Mouse (Mus musculus): ENCODE results near the gene B430305J03Rik.

The B430305J03Rik gene

GRCm38 (mm10) chr3:61365779-61366373 lies at the start of gene B430305J03Rik:
B430305J03Rik (minus strand) TSS chr3:61365951.
- in situ Hi-C loops (cut with MboI): no loop called here

DNA sequence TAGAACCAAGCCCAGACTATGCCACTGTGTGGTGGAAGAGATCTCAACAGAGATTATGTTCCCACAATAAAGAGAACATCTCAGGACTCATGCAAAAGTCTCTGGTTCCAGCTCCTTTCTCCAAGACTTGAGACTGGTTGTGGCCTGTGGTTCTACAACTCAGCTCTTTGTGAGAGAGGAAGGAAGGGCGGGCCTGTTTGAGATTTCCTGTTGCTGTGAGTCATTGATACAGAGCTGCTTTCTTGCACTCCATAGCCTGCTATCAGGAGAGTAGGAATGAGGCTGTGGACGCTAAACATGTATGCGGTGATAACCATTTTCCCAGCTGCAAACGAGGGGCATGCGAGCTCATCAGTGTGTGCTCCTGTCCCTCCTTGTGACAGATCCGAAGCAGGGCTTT lies 43.9 kb upstream of the B430305J03Rik start:
- in situ Hi-C loops (cut with MboI): no loop called here

DNA sequence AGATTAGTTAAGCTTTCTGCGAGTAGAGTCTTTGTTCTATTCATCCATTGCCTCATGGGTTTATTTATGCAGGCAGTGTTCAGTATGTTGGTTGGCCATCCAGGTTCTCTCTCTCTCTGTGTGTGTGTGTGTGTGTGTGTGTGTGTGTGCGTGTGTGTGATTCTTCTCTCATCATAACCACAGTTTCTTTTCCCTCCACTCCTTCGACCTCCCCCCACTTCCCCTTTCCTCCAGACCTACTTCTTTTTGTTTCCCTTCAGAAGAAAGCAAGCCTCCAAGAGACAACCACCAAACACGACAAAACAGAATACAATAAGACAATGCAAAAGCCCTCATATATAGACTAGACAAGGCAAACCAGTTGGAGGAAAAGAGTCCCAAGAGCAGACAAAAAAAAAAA lies 41.2 kb upstream of the B430305J03Rik start:
- in situ Hi-C loops (cut with MboI): no loop called here

DNA sequence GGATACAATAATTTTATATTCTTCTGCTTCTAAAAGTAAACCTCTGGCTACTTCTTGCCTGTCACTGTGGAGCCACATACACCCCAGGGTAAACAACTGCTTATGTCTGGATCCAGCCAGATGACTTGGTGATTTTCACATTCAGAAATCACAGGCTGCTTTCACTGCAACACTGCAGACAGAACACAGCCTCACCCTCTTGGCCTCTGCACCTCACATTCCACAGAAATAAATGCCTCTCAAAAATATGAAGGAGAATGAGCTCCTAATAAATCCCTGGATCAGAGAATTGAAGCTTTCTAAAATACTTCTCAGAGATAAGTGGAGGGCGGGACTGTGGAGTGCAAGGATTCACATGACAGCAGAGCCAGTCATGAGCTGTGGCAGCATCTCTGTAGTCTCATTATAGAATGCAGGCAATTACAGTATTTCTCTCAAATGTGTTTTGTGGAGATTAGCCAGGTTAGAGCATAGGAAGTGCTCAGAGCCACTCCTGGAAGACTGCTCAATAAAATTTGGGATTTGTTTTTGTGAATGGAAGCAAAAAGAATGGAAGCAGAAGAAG lies 35.2 kb upstream of the B430305J03Rik start:
- in situ Hi-C loops (cut with MboI): no loop called here

- in situ Hi-C loops (cut with MboI): no loop called here
Observed at GRCm38 (mm10) chr3:61396728-61397127, 31.0 kb upstream of the B430305J03Rik start.

DNA sequence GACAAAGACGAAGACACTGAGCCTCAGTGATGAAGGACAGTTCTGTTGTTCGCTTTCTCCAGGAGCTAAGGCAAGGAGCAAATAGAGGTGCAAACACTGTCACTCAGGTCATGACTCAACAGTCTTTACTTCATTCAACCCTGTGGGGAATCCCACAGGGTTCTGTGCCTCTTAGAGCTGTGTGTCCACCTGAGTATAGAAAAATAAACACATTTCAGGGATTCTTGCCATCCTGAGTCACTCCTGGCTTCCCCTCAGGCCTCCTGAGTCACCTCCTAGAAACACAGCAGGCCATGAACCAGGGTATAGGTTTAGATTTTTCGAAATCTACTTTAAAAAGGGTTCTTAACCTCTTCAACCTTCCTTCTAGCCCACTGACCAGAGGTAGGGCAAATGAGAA lies 29.6 kb upstream of the B430305J03Rik start:
- in situ Hi-C loops (cut with MboI): no loop called here

- in situ Hi-C loops (cut with MboI): no loop called here
Observed at GRCm38 (mm10) chr3:61393520-61393919, 27.8 kb upstream of the B430305J03Rik start.

DNA sequence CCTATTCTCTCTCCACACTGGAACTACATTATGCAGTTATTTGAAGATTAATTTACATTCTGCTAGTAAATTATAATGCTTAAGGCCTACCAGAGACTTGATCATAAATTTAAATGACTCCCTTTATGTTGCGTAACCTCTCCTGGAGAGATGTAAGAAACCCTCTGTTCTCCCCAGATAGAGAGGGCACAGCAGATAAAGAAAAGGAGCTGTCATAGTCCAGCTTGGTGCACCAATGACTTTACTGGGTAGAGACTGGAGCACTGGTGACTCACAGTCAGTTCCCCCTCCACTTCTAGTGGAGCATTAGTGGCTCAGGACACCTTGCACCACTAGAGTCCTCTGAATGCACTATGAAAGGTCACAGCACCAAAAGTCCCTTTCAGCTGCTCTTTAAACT lies 27.1 kb upstream of the B430305J03Rik start:
- in situ Hi-C loops (cut with MboI): no loop called here

DNA sequence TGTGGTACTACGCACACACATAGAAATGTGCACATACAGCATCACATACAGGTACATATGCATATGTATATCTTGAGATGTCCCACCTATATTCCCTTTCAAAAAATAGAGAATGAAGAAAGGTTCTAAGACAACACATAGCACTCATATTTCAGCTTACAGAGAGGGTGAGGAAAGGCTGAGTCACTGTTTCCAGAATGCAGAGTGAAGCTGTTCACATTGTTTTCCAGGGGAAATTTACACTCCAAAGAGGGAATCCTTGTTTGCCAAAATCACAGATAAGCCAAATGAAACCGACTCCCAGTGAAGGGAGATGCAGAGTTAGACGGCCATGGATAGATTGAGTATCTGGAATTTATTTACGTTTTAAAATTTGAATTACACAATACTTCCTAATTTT lies 25.8 kb upstream of the B430305J03Rik start:
- in situ Hi-C loops (cut with MboI): no loop called here

DNA sequence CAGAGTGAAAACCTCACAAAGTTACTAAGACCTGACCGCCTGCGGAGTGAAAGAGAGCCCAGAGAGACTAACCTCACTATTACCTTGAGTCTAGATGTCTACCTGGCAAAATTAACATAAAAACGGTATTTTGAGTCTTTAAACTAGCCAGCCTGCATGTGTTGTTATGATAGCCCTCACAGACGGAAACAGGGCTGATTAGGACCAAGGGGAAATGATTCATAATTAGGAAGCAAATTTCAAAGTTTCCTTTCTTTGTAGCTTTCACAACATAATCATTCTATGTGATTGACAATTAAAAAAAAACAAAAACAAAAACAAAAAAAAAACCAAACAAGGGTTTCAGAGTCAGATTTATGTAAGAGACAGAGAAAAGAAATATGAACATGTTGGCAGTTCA lies 20.6 kb upstream of the B430305J03Rik start:
- in situ Hi-C loops (cut with MboI): no loop called here

DNA sequence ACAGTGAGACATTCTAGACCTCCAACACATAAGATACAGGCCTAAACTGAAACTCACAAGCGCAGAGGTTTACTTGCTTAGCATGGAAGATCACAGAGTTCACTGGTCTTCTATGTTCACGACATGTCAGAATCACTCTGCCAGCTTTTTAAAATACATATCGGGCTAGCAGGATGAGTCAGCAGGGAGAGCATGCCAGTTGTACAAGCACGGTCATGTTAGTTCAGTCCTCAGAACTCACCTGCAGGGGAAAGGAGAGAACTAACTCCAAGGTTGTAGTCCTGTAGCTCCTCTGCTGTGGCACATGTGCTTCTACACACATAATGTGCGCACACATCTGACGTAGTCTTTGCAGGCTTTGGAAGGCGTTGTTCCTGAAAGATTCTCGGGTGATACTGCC lies 10.2 kb upstream of the B430305J03Rik start:
- in situ Hi-C loops (cut with MboI): no loop called here

GRCm38 (mm10) chr3:61368446-61368845 lies 2.7 kb upstream of the B430305J03Rik start:
- in situ Hi-C loops (cut with MboI): no loop called here

- in situ Hi-C loops (cut with MboI): no loop called here
Observed at GRCm38 (mm10) chr3:61364978-61365778, 573 bp downstream of the B430305J03Rik start.

DNA sequence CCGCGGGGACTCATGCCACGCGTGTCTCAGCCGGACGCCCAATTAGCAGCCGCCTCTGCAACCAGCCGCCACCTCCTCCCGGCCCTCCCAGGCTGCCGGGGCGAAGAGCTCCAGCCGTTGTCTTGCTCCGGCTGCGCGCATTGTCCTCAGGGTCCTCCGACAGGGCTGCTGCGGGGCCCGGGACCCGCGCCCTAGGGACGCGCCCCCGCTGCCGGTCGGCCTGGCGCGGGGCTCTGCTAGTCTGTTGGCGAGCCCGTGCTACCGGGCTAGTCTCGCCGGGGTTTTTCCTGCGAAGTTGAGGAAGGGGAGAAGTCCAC lies 1.1 kb downstream of the B430305J03Rik start:
- in situ Hi-C loops (cut with MboI): no loop called here

DNA sequence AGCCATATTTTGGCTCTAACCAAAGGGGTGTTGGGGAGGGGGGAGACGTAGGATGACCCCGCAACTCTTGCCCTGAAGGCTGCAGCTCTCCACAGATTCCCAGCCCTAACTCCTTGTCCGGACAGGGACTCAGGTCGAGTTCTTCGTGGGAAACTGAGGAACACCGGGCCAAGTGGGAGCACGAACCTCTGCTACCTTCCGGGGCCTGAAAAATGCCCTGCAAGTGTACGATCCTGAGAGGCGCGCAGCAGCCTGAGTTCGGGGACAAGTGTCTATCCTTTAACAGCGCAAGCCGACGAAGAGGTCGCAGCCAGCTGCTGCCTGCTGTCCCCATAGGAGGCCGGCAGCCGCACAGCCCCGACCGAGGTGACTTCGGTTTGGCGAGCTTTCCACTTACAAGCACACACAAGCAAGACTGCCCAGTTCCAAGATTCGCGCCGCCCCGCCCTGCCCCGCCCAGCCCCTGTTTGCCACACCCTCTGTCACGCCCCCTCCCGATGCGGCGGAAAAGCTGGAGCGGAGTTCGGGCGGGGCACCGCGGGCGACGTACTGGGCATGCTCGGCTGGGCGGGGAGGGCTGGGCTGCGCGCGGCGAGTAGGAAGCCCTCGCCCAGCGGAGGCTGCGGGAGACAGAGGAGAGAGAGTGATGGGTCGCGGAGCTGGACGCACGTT lies 1.6 kb downstream of the B430305J03Rik start:
- in situ Hi-C loops (cut with MboI): no loop called here

DNA sequence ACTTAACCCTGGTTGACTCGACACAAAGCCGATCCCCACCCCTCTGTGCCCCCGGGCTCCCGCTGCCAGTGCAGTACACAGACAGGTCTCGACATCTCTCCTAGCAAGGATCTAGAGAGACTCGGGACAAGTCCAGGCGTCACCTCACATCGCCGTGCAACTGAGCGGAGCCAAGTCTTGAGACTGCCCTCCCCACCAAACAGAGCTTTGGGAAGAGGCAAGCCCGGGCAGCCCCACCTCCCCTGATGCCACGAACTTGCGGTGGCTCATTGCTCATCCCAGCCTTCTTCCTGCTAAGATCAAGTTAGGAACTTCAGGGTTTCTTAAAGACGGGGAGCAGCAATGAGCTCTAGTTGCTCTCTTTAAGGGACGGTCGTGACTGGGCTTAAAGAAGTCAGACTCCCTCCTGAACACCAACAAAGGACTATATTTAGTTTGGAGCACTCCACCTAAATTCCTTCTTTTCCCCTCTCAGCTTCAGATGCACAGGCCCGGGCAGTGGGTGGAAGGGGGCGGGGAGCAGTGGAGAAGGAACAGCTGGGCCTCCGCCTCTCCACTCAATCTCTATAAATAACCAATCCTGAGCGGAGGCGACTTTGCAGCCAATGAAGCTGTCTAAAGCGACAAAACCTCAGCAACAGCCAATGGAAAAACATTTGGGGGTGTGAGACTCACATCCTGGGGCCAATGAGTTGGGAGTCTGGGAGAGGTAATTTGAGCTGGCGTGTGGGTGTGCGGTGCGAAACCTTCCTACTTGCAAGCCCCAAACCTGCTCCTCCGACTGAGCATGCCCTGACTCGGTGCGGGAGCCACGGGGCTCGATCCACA lies 2.4 kb downstream of the B430305J03Rik start:
- in situ Hi-C loops (cut with MboI): no loop called here

- in situ Hi-C loops (cut with MboI): no loop called here
Observed at GRCm38 (mm10) chr3:61362821-61363160, 3.0 kb downstream of the B430305J03Rik start.

- in situ Hi-C loops (cut with MboI): no loop called here
Observed at GRCm38 (mm10) chr3:61361338-61361737, 4.4 kb downstream of the B430305J03Rik start, which contains the start of gene Rap2b. Rap2b (plus strand) TSS chr3:61361638.

GRCm38 (mm10) chr3:61358756-61359293 lies 6.9 kb downstream of the B430305J03Rik start:
- in situ Hi-C loops (cut with MboI): no loop called here

GRCm38 (mm10) chr3:61358107-61358506 lies 7.6 kb downstream of the B430305J03Rik start:
- in situ Hi-C loops (cut with MboI): no loop called here

GRCm38 (mm10) chr3:61355464-61355863 lies 10.3 kb downstream of the B430305J03Rik start:
- in situ Hi-C loops (cut with MboI): no loop called here

DNA sequence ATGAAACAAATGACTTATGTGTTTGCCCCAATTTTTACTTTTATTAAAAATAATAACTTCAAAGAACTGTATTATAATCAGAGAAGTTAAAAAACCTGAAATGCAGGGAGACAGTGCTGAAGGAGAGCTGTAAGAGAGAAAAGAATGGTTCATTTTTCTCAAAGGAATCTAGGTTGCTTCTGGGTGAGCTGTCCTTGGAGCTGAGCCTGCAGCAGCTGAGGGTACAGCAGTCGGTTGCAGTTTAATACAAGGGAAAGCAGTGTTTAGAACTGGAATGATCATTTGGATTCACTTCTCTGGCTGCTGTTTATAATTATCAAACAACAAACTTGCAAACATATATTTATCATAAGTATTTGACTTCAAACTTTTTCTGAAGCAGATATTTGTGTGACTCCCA lies 16.3 kb downstream of the B430305J03Rik start:
- in situ Hi-C loops (cut with MboI): no loop called here
